Mouse (Mus musculus) C2C12 (cell line): Measurements from ENCODE around the gene Trp63. TPM values are rescaled to one million over a fixed set of nuclear protein-coding genes. Genes with fewer than 3 reads are reported as not detected.
"Not testable (repeated sequence)": the region's sequence is repeated elsewhere in the genome, so short reads cannot be mapped to it uniquely, and the experiment has no call there.

Experiments
- H3K27me3 ChIP-seq: one replicate; pipeline ENCODE4 v1.6.1; 2011; ENCODE audit not compliant: control insufficient read depth, insufficient read depth, insufficient read length
- H3K36me3 ChIP-seq: one replicate; pipeline ENCODE4 v1.6.1; 2011; ENCODE audit not compliant: control insufficient read depth, insufficient read depth
- H3K4me3 ChIP-seq: one replicate; pipeline ENCODE4 v1.5.1; 2011; ENCODE audit warnings: mild to moderate bottlenecking, control low read depth; ENCODE audit not compliant: poor library complexity, insufficient read depth, severe bottlenecking
- H3K79me2 ChIP-seq: one replicate; pipeline ENCODE4 v1.6.1; 2011; ENCODE audit not compliant: control insufficient read depth, insufficient read depth
- H3K79me3 ChIP-seq: one replicate; pipeline ENCODE4 v1.6.1; 2011; ENCODE audit warnings: low read depth, control low read depth
- H3ac ChIP-seq: one replicate; pipeline ENCODE3; 2011; ENCODE audit warnings: low read depth; ENCODE audit not compliant: control insufficient read depth, insufficient read length
- CEBPB ChIP-seq: IDR thresholded peaks from one replicate; pipeline ENCODE4 v1.6.1; 2011; ENCODE audit warnings: low read depth, mild to moderate bottlenecking, control low read depth, moderate library complexity
- CTCF ChIP-seq: IDR thresholded peaks from one replicate; pipeline ENCODE4 v1.5.1; 2011; ENCODE audit not compliant: control insufficient read depth, insufficient read depth, insufficient read length
- FOSL1 ChIP-seq: IDR thresholded peaks from one replicate; pipeline ENCODE4 v1.8.0; 2011; ENCODE audit warnings: mild to moderate bottlenecking, low read length; ENCODE audit not compliant: poor library complexity, insufficient read depth, severe bottlenecking
- MAX ChIP-seq: IDR thresholded peaks from one replicate; pipeline ENCODE4 v1.6.1; 2011; ENCODE audit warnings: mild to moderate bottlenecking, control low read depth
- MYOD1 ChIP-seq: IDR thresholded peaks from one replicate; pipeline ENCODE4 v1.6.1; 2011; ENCODE audit warnings: low read depth; ENCODE audit not compliant: control insufficient read depth, insufficient read length
- MYOG ChIP-seq: IDR thresholded peaks from one replicate; pipeline ENCODE4 v1.6.1; 2011; ENCODE audit not compliant: control insufficient read depth, insufficient read length; ENCODE audit errors: extremely low read depth
- USF1 ChIP-seq: IDR thresholded peaks from one replicate; pipeline ENCODE4 v1.6.1; 2011; ENCODE audit warnings: low read depth, mild to moderate bottlenecking, control low read depth, moderate library complexity
- long read RNA-seq, 2 experiments: library from polyadenylated mRNA; unstranded; transcript quantifications; one replicate each; pipeline ENCODE4 v2.0.0; 2019 to 2020
- polyA plus RNA-seq: library from polyadenylated mRNA; unstranded; fragments of >200 nt; fragmentation: generic; extraction: Trizol; gene quantifications from one replicate; pipeline ENCODE4 v1.2.1, GENCODE M21; 2012; ENCODE audit warnings: missing spikeins

The Trp63 gene
- polyA plus RNA-seq, result not detected
- long read RNA-seq, experiment 1, partial matches to known transcripts, result 0 of 1 reads
- long read RNA-seq, experiment 1, other reads (novel, unspliced or antisense), result 1 of 1 reads
- long read RNA-seq, experiment 2, result 0 reads

GRCm38 (mm10) chr16:25683531-25684248, at the start of gene Trp63:
TSS of gene Trp63 (plus strand) at chr16:25683763.
- no peaks in the 10 kb centered on the region for H3K79me2 ChIP-seq
- no peak within 1 kb of the TSS for H3K4me3 ChIP-seq
- TF ChIP-seq CEBPB (no peak), MAX (no peak), MYOD1 (no peak)
- H3ac ChIP-seq, result no peak within 1 kb of the TSS
- H3K27me3 ChIP-seq, result no peaks in the 10 kb centered on the region
- no peaks in the 10 kb centered on the region for H3K79me3 ChIP-seq
- H3K36me3 ChIP-seq, result no peaks in the 10 kb centered on the region

- not testable (repeated sequence) for H3K79me2 ChIP-seq, H3K79me3 ChIP-seq, H3K4me3 ChIP-seq, H3ac ChIP-seq, H3K36me3 ChIP-seq, H3K27me3 ChIP-seq
Measured at GRCm38 (mm10) chr16:25644716-25645115, 38.8 kb upstream of the Trp63 start.

GRCm38 (mm10) chr16:25660510-25661235, 22.9 kb upstream of the Trp63 start:
- Histone ChIP-seq H3K36me3 (no peaks in the 10 kb centered on the region), H3K79me2 (no peaks in the 10 kb centered on the region), H3ac (no peak overlapping the region), H3K4me3 (no peak overlapping the region), H3K27me3 (no peaks in the 10 kb centered on the region), H3K79me3 (no peaks in the 10 kb centered on the region)
- TF ChIP-seq CEBPB, result no peak
- TF ChIP-seq CTCF, result no peak
- no peak for TF ChIP-seq MYOD1
- TF ChIP-seq FOSL1, result no peak
- no peak for TF ChIP-seq USF1

- Histone ChIP-seq H3K36me3 (no peaks in the 10 kb centered on the region), H3K27me3 (no peaks in the 10 kb centered on the region), H3ac (no peak overlapping the region), H3K79me3 (no peaks in the 10 kb centered on the region), H3K4me3 (no peak overlapping the region), H3K79me2 (no peaks in the 10 kb centered on the region)
- TF ChIP-seq CTCF (no peak), MAX (no peak), FOSL1 (no peak), MYOD1 (no peak), USF1 (no peak), CEBPB (no peak), MYOG (no peak)
Measured at GRCm38 (mm10) chr16:25663116-25663515, 20.4 kb upstream of the Trp63 start.

GRCm38 (mm10) chr16:25673861-25674440, 9.6 kb upstream of the Trp63 start:
- Histone ChIP-seq H3K36me3 (no peaks in the 10 kb centered on the region), H3K4me3 (no peak overlapping the region), H3K27me3 (no peaks in the 10 kb centered on the region), H3K79me3 (no peaks in the 10 kb centered on the region), H3ac (no peak overlapping the region), H3K79me2 (no peaks in the 10 kb centered on the region)
- TF ChIP-seq USF1 (no peak), MYOD1 (no peak), CTCF (no peak), MAX (no peak), FOSL1 (no peak), MYOG (no peak), CEBPB (no peak)

GRCm38 (mm10) chr16:25680369-25680768, 3.2 kb upstream of the Trp63 start:
- Histone ChIP-seq H3ac (no peak overlapping the region), H3K79me2 (no peaks in the 10 kb centered on the region), H3K27me3 (no peaks in the 10 kb centered on the region), H3K36me3 (no peaks in the 10 kb centered on the region), H3K79me3 (no peaks in the 10 kb centered on the region), H3K4me3 (no peak overlapping the region)
- TF ChIP-seq MYOG, result no peak
- no peak for TF ChIP-seq MAX
- TF ChIP-seq CTCF, result no peak
- TF ChIP-seq FOSL1, result no peak
- no peak for TF ChIP-seq MYOD1
- no peak for TF ChIP-seq CEBPB
- no peak for TF ChIP-seq USF1
